Mouse (Mus musculus): ENCODE measurements around the gene Lmtk3.

Lmtk3 gene

GRCm38 (mm10) chr7:45784524-45785372 is 1.2 kb downstream of the Lmtk3 start, which contains the start of gene Sult2b1:
Gene Sult2b1, minus strand, starts transcription at chr7:45784669.
- DNase-seq (ENCODE audit: low read depth, low spot score), result peak; percentile 96

GRCm38 (mm10) chr7:45785388-45786135 is 2.0 kb downstream of the Lmtk3 start:
- DNase-seq (ENCODE audit: low read depth, low spot score), result peak; percentile 62

- DNase-seq (ENCODE audit: low read depth, low spot score), result peak; percentile 86
Measured at GRCm38 (mm10) chr7:45786136-45786578, 2.6 kb downstream of the Lmtk3 start.

GRCm38 (mm10) chr7:45786661-45787413 is 3.3 kb downstream of the Lmtk3 start:
- peak; percentile 85 for DNase-seq (ENCODE audit: low read depth, low spot score)

GRCm38 (mm10) chr7:45787642-45788041 is 4.1 kb downstream of the Lmtk3 start:
- DNase-seq (ENCODE audit: low read depth, low spot score), result no peak

GRCm38 (mm10) chr7:45790721-45791120 is 7.2 kb downstream of the Lmtk3 start:
- no peak for DNase-seq (ENCODE audit: low read depth, low spot score)

GRCm38 (mm10) chr7:45791756-45792490 is 8.4 kb downstream of the Lmtk3 start:
- DNase-seq (ENCODE audit: low read depth, low spot score), result no peak

GRCm38 (mm10) chr7:45793240-45793639 is 9.7 kb downstream of the Lmtk3 start:
- no peak for DNase-seq (ENCODE audit: low read depth, low spot score)

- no peak for DNase-seq (ENCODE audit: low read depth, low spot score)
Measured at GRCm38 (mm10) chr7:45793969-45794585, 10.5 kb downstream of the Lmtk3 start.

GRCm38 (mm10) chr7:45794971-45795370 is 11.4 kb downstream of the Lmtk3 start:
- no peak for DNase-seq (ENCODE audit: low read depth, low spot score)

- DNase-seq (ENCODE audit: low read depth, low spot score), result no peak
Measured at GRCm38 (mm10) chr7:45796950-45797349, 13.4 kb downstream of the Lmtk3 start.

GRCm38 (mm10) chr7:45797661-45798510 is 14.3 kb downstream of the Lmtk3 start:
- DNase-seq (ENCODE audit: low read depth, low spot score), result no peak

GRCm38 (mm10) chr7:45798511-45798836 is 14.9 kb downstream of the Lmtk3 start:
- no peak for DNase-seq (ENCODE audit: low read depth, low spot score)

- DNase-seq (ENCODE audit: low read depth, low spot score), result no peak
Measured at GRCm38 (mm10) chr7:45798931-45799330, 15.4 kb downstream of the Lmtk3 start.

GRCm38 (mm10) chr7:45800001-45800400 is 16.5 kb downstream of the Lmtk3 start:
- no peak for DNase-seq (ENCODE audit: low read depth, low spot score)

- peak; percentile 53 for DNase-seq (ENCODE audit: low read depth, low spot score)
Measured at GRCm38 (mm10) chr7:45800546-45801204, 17.1 kb downstream of the Lmtk3 start.

- peak; percentile 95 for DNase-seq (ENCODE audit: low read depth, low spot score)
Measured at GRCm38 (mm10) chr7:45801348-45801747, 17.8 kb downstream of the Lmtk3 start.

- DNase-seq (ENCODE audit: low read depth, low spot score), result no peak
Measured at GRCm38 (mm10) chr7:45802551-45802950, 19.0 kb downstream of the Lmtk3 start.

- no peak for DNase-seq (ENCODE audit: low read depth, low spot score)
Measured at GRCm38 (mm10) chr7:45805941-45806340, 22.4 kb downstream of the Lmtk3 start.

All from mesoderm, embryonic 11.5 days (tissue).